ENCODE assay signal across 9 mouse cellular contexts in genomic region chr17:88938153-88938681, GRCm38 (mm10).
A peak's percentile ranks its signal among the peaks of the same experiment; 100 is the strongest.
DNase-seq lines count a peak whose midpoint lies in the region; ATAC-seq lines count a peak whose summit lies in the region.
"Had no signal": no experiment of that assay in that cellular context is flagged by ENCODE, and none has a peak within 500 bp of the region (broad histone marks: within the 10 kb centered on the region; RNA-seq: fewer than 3 reads in every experiment).

No protein-coding gene starts in this region.

- 13% methylated on average over 4 of the region's 4 CpGs for WGBS in lung, embryonic 15.5 days
- WGBS in forebrain, embryonic 16.5 days: 10% methylated on average over 4 of the region's 4 CpGs
- WGBS in midbrain, embryonic 12.5 days: 4% methylated on average over 4 of the region's 4 CpGs

- intact Hi-C loops in heart, postnatal 14 days (cut with DNase I): no loop called here

- ATAC-seq in lung, embryonic 15.5 days (ENCODE audit: borderline replicate concordance, extremely low read depth, low FRiP score, low TSS enrichment): peak; percentile 80; the same call in 1 of the 2 replicates
- ATAC-seq in forebrain, embryonic 16.5 days: peak; percentile 69
- peak; percentile 91 for ATAC-seq in midbrain, embryonic 12.5 days (ENCODE audit: low FRiP score, low read depth)

- H3K9me3 ChIP-seq in lung, embryonic 15.5 days: no peaks in the 10 kb centered on the region
- no peaks in the 10 kb centered on the region; the same call in 1 of the 2 replicates for H3K9me3 ChIP-seq in forebrain, embryonic 16.5 days (ENCODE audit: control insufficient read depth, low read length)
- H3K9me3 ChIP-seq in midbrain, embryonic 12.5 days: peaks cover 5% of the 10 kb centered on the region; the same call in 1 of the 2 replicates

- H3K27ac ChIP-seq in lung, embryonic 15.5 days: no peak overlapping the region
- H3K27ac ChIP-seq in forebrain, embryonic 16.5 days (ENCODE audit: low read length): peak overlapping the region; percentile 20; the same call in 1 of the 2 replicates
- peak overlapping the region; percentile 75 for H3K27ac ChIP-seq in midbrain, embryonic 12.5 days (replicated peaks)

- no peaks in the 10 kb centered on the region for H3K27me3 ChIP-seq in lung, embryonic 15.5 days
- no peaks in the 10 kb centered on the region for H3K27me3 ChIP-seq in forebrain, embryonic 16.5 days (replicated peaks; ENCODE audit: control insufficient read depth, insufficient read depth, low read length)
- H3K27me3 ChIP-seq in midbrain, embryonic 12.5 days: no peaks in the 10 kb centered on the region

- no peak for DNase-seq in lung, postnatal 10 days
- DNase-seq in heart, postnatal 14 days: no peak
- no peak for DNase-seq in frontal cortex, postnatal 36 days (ENCODE audit: low spot score in 2 of 2)
- DNase-seq in gastrocnemius, adult 8-10 months (ENCODE audit: low spot score in 2 of 2): no peak
- no peak for DNase-seq in right cerebral cortex, postnatal 10 days (ENCODE audit: low spot score in 2 of 2)
- DNase-seq: cerebellum, adult 9-10 months had no signal

- H3K4me3 ChIP-seq in lung, embryonic 15.5 days: no peak overlapping the region
- H3K4me3 ChIP-seq in forebrain, embryonic 16.5 days (replicated peaks; ENCODE audit: low read length): no peak overlapping the region
- no peak overlapping the region for H3K4me3 ChIP-seq in midbrain, embryonic 12.5 days

- H3K4me1 ChIP-seq in lung, embryonic 15.5 days: 0 out of 2 replicates have a peak, but pooled peaks cover 6% of the 10 kb centered on the region
- H3K4me1 ChIP-seq in forebrain, embryonic 16.5 days (replicated peaks; ENCODE audit: control insufficient read depth, insufficient read depth, low read length): peaks cover 9% of the 10 kb centered on the region
- H3K4me1 ChIP-seq in midbrain, embryonic 12.5 days: peaks cover 25% of the 10 kb centered on the region

- no peak overlapping the region for H3K9ac ChIP-seq in lung, embryonic 15.5 days
- no peak overlapping the region; the same call in 1 of the 2 replicates for H3K9ac ChIP-seq in forebrain, embryonic 16.5 days (replicated peaks; ENCODE audit: low read depth, low read length)
- H3K9ac ChIP-seq in midbrain, embryonic 12.5 days (replicated peaks): no peak overlapping the region

- no peaks in the 10 kb centered on the region for H3K36me3 ChIP-seq in lung, embryonic 15.5 days
- no peaks in the 10 kb centered on the region for H3K36me3 ChIP-seq in forebrain, embryonic 16.5 days (ENCODE audit: control insufficient read depth, insufficient read depth)
- no peaks in the 10 kb centered on the region for H3K36me3 ChIP-seq in midbrain, embryonic 12.5 days

- no peak overlapping the region for H3K4me2 ChIP-seq in lung, embryonic 15.5 days
- H3K4me2 ChIP-seq in forebrain, embryonic 16.5 days (ENCODE audit: low read length): no peak overlapping the region
- H3K4me2 ChIP-seq in midbrain, embryonic 12.5 days (replicated peaks): peak overlapping the region; percentile 22
